Mouse (Mus musculus): ENCODE measurements around the gene 2900026A02Rik.

DNA sequence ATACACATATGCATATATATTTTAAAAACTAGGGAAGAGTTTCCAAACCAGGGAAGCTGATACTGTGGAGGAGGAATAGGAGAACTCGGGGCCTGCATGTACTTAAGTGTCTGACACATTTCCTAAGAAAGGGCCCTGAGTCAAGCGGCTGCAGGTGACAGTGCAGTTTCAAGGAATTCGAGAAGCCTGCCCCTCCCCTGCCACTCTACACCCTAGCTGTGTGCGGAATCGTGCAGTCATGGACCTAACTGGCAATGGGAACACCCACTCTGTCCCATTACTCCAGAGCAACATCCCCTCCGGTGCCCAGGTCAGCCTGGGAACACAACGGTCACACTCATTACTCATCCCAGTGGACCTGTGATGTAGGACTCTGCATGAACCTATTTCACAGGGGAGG is 114.4 kb downstream of the 2900026A02Rik start:
- TF ChIP-seq CTCF (IDR thresholded peaks at IDR 0.05; ENCODE audit: low read depth), result no peak
- TF ChIP-seq EP300 (optimal IDR thresholded peaks at IDR 0.05), result no peak
